Mouse (Mus musculus) liver, postnatal 0 days (tissue): ENCODE results near the gene Fermt2.

Source experiments
- CTCF ChIP-seq: sonication (generic); IDR thresholded peaks from 2 replicates; pipeline ENCODE4 v1.5.1; 2016; ENCODE audit warnings: antibody characterized with exemption, low read depth
- EP300 ChIP-seq: IDR thresholded peaks from 2 replicates; pipeline ENCODE4 v1.6.1; 2016; ENCODE audit warnings: antibody characterized with exemption, low read depth, mild to moderate bottlenecking

DNA sequence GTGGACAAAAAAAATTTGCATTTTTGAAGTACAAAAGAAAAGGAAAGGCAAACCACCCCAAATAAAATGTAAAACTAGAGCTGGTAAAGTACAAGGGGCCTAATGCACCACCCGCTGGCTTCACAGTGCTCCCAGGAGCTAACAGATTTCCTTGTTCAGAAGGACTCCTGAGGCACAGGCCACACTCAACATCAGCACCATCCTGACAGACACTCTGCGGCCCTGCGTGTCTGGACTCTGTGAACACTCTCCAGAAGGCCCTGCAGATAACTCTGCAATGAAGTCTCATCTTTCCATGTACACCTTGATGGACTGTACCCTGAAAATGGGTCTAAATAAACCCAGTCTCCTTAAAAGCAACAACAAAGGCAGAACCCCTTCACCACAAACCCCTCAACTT, 22.5 kb downstream of the Fermt2 start:
- TF ChIP-seq CTCF (no peak), EP300 (no peak)
